Mouse (Mus musculus) adrenal gland, postnatal 10 days (tissue): ENCODE measurements around the gene Myef2. TPM values are rescaled to one million over a fixed set of nuclear protein-coding genes. Genes with fewer than 3 reads are reported as not detected.

Experiments used
- DNase-seq: peaks from one replicate; pipeline ENCODE4 v3.0.0; 2021; ENCODE audit warnings: mixed read lengths
- total RNA-seq, 2 experiments: library from RNA; stranded (reverse); gene quantifications; 2 replicates each; pipeline ENCODE4 v1.2.3; 2021

Myef2 gene
- total RNA-seq, 2 experiments from 2014 or later: 31.9 to 34.8 TPM

DNA sequence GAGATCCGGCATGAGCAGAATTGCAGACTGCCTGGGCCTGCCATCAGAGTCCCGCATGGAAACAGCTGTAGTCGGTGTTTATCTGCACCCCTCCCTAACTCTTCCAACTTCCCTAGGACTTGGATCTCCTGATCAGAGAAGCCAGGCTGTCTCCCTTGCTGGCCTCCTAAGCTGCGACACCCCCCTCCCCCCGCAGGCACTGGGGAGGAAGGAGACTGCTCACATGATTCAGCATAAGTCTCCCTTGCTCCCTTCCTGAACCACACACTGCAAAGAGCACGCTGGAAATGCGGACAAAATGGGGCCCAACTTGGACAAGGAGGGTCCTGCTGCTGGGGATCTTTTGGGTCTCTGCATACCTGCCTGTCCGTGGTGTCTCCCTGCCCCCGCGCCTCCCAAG is 55.6 kb downstream of the Myef2 start, which contains the start of gene Slc24a5:
TSS of gene Slc24a5 (plus strand) at position 231 of the 400 bp plus-strand sequence.
- no peak for DNase-seq

DNA sequence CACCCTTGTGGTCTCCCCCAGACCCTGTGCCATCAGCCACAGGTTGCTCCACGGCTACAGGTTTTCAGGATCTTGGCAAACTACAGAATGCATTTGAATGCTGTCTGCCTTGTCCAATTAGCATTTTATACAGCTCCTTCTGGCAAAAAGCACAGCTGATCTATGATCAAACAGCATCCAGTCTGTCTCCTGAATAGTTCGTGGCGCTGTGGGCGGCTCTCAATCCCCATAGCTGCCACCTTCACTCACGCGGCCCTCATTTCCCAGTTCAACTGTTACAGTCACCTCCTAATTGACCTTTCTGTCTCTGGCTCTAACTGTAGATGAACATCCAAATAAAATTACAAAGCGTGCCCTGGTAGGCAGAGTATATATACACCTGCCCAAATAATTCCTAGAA is 56.1 kb downstream of the Myef2 start:
- no peak for DNase-seq

DNA sequence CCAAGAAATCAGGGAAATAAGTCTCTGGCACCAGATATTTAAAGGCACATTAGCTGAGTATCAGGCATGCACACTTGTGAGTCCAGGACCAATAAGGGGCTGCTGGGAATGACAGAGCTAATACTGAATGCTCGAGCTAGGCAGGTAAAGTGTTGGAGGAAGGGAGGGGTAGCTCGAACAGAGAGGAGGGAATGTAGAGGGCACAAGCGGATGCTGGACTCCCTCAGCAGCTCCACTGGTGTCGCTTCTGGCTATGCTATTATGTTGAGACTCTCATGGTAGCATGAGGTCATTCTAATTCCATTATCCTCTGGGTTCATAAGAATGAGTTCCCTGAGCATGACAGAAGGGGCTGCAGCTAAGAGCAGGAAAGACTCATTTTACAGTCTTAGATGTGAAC is 60.5 kb downstream of the Myef2 start:
- no peak for DNase-seq

DNA sequence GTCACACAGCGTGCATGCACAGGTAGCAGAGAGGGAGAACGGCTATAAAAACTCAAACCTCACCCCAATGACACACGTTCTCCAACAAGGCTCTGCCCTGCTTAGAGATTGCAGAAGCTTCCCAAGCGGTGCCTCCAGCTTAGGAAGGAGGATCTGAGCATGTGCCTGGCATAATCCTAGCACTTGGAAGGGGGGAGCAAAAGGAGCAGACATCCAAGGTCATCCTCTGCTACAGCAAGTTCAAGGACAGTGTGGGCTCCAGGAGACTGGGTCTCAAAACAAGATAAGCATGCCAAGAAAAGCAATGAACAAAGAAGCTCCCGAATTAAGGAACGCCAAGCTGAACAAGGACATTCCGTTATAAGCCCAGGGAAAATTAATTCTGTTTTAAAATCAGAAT is 62.0 kb downstream of the Myef2 start:
- no peak for DNase-seq

DNA sequence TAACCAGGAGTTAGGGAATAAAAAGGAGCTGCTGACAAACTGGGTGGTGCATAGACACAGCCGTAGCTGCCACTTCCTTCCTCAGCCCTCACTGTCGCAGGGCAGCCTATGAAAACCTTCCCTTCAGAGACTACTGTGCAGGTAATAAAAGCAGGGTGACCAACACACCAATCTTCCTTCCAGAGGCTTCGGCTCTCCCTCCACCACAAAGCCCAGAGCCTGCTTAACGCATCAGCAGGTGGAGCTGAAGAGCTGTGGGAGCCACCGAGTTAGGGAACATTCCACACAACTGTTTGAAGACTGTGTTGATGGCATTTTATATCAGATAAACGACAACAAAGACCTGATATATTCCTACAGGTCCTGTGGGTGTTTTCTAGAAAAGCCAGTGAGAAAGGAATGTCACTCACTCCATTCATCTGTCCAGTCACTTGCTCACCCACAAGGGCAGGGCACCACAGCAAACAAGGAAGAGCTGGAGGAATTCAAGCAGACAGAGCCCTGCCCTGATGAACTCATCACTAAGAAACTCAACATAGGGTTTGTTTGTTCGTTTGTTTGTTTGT is 66.1 kb downstream of the Myef2 start:
- peak; percentile 36 for DNase-seq

DNA sequence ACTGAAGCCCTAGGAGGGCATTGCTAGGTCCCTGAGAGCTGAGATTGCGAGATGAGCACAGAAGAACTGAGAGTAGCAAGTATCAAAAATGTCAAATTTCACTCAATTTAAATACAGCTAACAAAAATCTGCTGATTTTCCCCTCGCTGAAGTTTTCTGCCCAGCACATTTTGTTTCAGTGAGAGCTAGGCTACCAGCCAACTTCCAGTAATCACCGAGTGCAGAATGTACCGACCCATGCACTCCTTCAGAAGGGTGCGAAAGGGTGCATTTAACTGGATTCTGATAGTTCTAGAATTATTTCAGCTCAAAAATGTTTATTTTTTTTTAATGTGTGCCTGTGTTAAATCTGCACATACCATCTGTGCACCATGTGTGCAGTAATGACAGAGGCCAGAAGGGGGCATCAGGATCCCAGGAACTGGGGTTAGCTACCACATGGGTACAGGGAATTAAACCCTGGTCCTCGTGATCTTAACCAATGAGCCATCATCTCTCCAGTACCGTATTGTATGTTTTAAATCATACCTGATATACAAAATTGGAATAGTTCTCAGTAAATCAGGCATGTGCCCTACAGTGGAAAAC is 68.1 kb downstream of the Myef2 start:
- DNase-seq: no peak

Other genes starting within 250 kb of the Myef2 start
- gene Slc24a5, start 55.5 kb downstream of the Myef2 start, total RNA-seq: under 1 TPM in 1 of 2 experiments, not detected in 1; 0.45 TPM
- gene Ctxn2, start 13.0 kb upstream of the Myef2 start, total RNA-seq: under 1 TPM in 1 of 2 experiments, not detected in 1; 0.39 TPM
- not detected for gene Slc12a1, start 28.8 kb upstream of the Myef2 start, total RNA-seq
- gene Dut, start 123.5 kb upstream of the Myef2 start, total RNA-seq: 10 to 100 TPM; 40.3 to 53.8 TPM